Mouse (Mus musculus) kidney, adult 2 months (tissue): ENCODE results near the gene Rhbdf1. TPM values are rescaled to one million over a fixed set of nuclear protein-coding genes. Genes with fewer than 3 reads are reported as not detected.
A peak's percentile ranks its signal among the peaks of the same experiment; 100 is the strongest.

ENCODE experiments used
- DNase-seq: peaks from one replicate; pipeline ENCODE4 v3.0.0; 2021
- H3K27ac ChIP-seq: fragments of 200-500 bp; 2 replicates; pipeline ENCODE4 v1.5.1; 2012; ENCODE audit warnings: low read depth, low read length, control low read depth, inconsistent platforms; ENCODE audit not compliant: insufficient read depth
- H3K27me3 ChIP-seq: fragments of 200-500 bp; replicated peaks from 2 replicates; pipeline ENCODE4 v1.6.1; 2012; ENCODE audit warnings: mild to moderate bottlenecking, moderate library complexity, low read length, inconsistent platforms; ENCODE audit not compliant: control insufficient read depth, insufficient read depth
- H3K36me3 ChIP-seq: fragments of 200-500 bp; 2 replicates; pipeline ENCODE4 v1.6.1; 2012; ENCODE audit warnings: mild to moderate bottlenecking, moderate library complexity, low read length, inconsistent platforms; ENCODE audit not compliant: control insufficient read depth, insufficient read depth
- H3K4me1 ChIP-seq: fragments of 200-500 bp; 2 replicates; pipeline ENCODE4 v1.6.1; 2011; ENCODE audit warnings: low read length; ENCODE audit not compliant: control insufficient read depth, insufficient read depth
- H3K4me3 ChIP-seq: fragments of 200-500 bp; 2 replicates; pipeline ENCODE4 v1.5.1; 2011; ENCODE audit warnings: mild to moderate bottlenecking, low read depth, low read length, control low read depth; ENCODE audit not compliant: insufficient read depth
- CTCF ChIP-seq: fragments of 200-500 bp; conservative IDR thresholded peaks from 2 replicates; pipeline ENCODE4 v1.5.1; 2011; ENCODE audit warnings: low read depth, mild to moderate bottlenecking, control low read depth, low read length, moderate library complexity, mixed read lengths; ENCODE audit not compliant: insufficient read depth, insufficient read length
- POLR2A ChIP-seq: fragments of 200-500 bp; IDR thresholded peaks from one replicate; pipeline ENCODE4 v1.6.1; 2011; ENCODE audit warnings: low read depth, low read length, control low read depth
- WGBS: fragments of 180-500 bp; shearing (Covaris S2); methylation state at CpG from one replicate; pipeline ENCODE4 v1.1.7; 2018; 5-methylcytosine and 5-hydroxymethylcytosine counted together
- polyA plus RNA-seq: library from polyadenylated mRNA; depleted of rRNA; stranded (reverse); fragments of >200 nt; gene quantifications from 2 replicates; pipeline ENCODE4 v1.2.3, GENCODE M21; 2012

Gene Rhbdf1
- polyA plus RNA-seq, 1 experiment, result 81.7 TPM

DNA sequence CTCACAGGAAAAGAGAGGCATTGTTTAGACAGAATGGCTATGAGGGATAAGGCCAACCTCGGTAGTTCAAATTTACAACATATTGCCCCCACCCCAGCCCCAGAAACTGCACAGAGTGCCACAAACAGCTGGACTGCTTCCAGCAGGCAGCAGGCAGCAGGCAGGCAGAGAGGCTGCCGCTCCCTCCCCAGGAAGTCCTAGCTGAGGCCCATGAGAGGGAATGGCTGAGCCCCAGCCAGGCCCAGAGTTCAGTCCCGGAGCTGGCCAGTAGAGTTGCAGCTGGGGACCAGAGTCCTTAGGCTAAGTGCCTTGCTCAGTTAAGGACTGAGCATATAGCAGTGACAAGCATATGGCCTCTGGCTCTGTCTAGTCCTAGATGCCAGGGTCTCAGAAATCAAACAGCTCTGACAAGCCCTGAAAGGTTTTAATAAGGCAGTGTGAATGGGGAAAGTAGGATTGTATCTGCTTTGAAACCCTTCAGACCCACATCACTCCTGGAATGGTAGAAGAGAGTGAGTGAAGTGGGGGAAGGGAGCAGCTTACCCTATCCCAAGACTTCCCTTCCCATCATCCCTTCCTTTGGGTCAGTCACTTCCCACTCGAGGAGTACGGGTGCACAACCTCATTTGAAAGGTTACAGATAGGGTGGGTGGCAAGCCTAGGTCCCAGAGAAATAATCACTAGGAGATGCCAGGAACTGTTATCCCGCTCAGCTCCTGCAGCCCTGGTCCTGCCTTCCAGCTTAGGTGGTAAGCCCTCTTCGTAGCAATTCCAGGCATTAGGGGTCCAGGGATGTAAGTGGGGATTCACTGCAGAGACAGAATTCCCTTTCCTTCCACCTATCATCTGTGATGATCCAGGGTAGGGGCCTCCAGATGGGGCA is 3.4 kb upstream of the Rhbdf1 start:
- H3K27ac ChIP-seq, result peak overlapping the region; percentile 63
- H3K4me3 ChIP-seq, result no peak overlapping the region
- 44% methylated on average over 7 of the region's 7 CpGs for WGBS
- peak; percentile 48 for DNase-seq
- no peaks in the 10 kb centered on the region for H3K27me3 ChIP-seq
- H3K4me1 ChIP-seq, result peaks cover 37% of the 10 kb centered on the region
- H3K36me3 ChIP-seq, result no peaks in the 10 kb centered on the region
- TF ChIP-seq POLR2A (no peak), CTCF (no peak)

DNA sequence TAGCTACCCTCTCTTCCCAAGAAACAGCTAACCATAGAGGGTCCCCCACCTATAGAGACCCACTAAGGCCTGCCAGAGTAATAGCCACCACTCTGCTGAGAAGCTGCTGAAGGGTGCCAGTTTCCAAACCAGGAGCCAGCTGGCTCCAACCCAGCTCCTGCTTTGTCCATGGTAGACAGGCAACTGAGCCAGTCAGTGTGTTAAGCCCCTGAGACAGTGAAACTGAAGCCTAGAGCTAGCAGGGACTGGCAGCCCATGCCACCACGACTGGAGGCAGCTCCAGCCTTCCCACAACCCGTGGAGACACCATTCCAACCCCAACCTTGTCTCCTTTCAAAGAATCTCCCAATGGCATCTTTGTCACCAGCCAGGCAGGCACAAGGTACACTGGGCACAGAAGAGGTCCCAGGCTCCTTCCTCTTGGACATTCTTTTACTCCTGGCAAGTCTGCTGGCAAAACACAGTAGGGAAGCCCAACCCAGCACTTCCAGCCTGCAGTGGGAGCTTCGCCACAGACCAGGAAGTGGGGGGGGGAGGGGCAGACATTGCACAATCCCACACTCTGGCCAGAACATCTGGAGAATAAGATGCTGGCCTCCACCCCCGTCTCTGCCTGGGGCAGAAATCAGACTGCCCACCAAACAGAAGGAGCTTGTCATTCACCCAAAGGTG is 2.5 kb upstream of the Rhbdf1 start:
- Histone ChIP-seq H3K27ac (peak overlapping the region; percentile 63), H3K36me3 (no peaks in the 10 kb centered on the region), H3K4me3 (no peak overlapping the region), H3K4me1 (peaks cover 37% of the 10 kb centered on the region), H3K27me3 (no peaks in the 10 kb centered on the region)
- peak; percentile 92 for DNase-seq
- no peak for TF ChIP-seq POLR2A
- no peak for TF ChIP-seq CTCF
- WGBS, result 10% methylated on average over 4 of the region's 4 CpGs

DNA sequence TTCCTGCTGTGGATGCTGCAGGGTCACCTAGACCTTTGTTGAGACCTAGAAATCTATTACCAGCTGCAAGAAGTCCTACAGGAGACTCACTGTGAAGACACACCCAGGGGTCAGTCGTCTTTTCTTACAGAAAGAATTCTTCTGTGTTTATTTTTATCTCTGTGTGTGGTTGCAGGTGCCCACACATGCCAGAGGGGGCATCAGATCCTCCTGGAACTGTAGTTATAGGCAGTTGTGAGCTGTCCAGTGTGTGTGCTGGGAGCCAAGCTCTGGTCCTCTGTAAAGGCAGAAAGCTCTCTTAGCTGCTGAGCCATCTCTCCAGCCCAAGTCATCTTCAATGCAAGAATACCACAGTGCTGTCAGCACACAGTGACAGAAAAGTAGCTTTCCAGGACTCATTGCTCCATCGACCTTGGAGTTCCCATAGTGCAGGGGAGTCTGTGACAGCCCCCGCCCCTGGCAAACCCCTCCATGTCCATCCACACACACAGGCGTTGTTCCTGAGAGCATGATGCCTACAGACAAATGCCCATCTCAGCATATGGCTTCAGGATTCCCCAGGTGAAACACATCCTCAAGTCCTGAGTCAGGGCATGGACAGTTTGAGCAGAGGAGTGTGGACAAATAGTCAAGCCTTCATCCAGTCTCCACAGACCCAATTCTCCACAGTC is 1.3 kb upstream of the Rhbdf1 start:
- no peaks in the 10 kb centered on the region for H3K27me3 ChIP-seq
- no peak overlapping the region for H3K27ac ChIP-seq
- no peak for TF ChIP-seq POLR2A
- no peak for TF ChIP-seq CTCF
- no peak for DNase-seq
- peaks cover 37% of the 10 kb centered on the region for H3K4me1 ChIP-seq
- 77% methylated on average over 4 of the region's 4 CpGs for WGBS
- no peaks in the 10 kb centered on the region for H3K36me3 ChIP-seq
- H3K4me3 ChIP-seq, result no peak overlapping the region

DNA sequence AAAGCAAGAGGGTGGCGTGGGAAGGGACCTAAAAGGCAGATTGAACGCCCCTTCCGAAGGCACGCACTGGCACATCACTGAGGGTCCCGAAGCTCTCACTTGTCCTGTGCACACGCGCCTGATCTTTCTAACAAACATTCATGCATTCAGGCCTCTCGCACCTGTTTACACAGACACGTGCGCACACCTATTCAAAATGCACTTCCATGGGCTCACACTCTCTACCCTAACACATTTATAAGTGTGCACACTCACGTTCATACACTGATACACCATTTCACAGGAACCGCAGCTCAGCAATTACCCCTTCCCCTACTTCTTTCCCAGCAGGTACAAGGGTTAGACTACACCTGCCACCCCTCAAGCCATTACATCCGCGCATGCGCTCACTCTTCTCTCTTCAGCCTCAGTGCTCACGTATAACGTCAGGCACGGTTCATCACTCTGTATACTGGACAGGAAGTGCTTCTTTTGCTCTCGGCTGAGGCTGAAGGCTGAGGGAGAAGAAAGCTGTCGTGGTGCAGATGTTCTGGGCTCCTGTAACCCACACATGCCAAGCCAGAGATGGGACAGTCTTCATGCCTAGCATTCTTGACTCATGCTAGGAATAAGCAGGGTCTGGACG is 582 bp upstream of the Rhbdf1 start:
- Histone ChIP-seq H3K27me3 (no peaks in the 10 kb centered on the region), H3K4me1 (peaks cover 37% of the 10 kb centered on the region), H3K27ac (peak overlapping the region; percentile 59), H3K4me3 (peak overlapping the region; percentile 60), H3K36me3 (no peaks in the 10 kb centered on the region)
- DNase-seq, result peak; percentile 66
- TF ChIP-seq POLR2A, result no peak
- no peak for TF ChIP-seq CTCF
- WGBS, result 17% methylated on average over 21 of the region's 21 CpGs

DNA sequence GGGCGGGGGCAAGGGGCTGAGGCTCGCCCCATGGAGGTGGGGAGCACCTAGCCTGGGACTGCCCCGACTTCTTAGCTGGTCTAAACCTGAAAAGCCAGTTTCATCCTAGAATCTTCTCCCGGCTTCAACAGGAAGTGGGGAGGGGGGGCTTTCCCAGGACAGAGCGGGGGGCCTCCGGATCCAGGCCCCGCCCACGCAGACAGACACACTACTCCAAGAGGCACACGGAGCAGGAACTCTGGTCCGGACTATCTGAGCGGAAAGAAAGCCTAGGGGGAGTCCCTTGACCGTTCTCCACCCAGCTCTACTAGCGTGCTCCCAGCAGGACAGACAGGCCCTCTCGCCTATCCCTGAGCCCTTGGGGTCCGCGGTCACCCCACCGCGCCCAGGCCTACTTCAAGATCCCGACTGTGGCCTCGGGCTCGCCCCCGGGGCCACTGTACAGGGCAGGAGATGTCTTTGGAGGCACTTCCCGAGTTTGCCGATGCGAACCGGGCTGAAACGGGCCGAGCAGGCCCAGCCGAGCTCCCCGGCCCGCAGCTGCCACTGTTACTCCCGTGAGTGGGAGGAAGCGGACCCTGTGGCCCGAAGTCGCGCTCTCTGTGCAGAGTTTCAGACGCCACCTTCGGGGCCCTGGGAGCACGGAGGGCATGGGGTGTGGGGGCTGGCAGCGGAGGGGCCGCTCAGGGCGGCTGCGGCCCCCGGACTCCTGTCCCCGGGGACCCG is 712 bp downstream of the Rhbdf1 start:
- H3K27ac ChIP-seq, result peak overlapping the region; percentile 74
- 1% methylated on average over 46 of the region's 46 CpGs for WGBS
- peak; percentile 92 for DNase-seq

DNA sequence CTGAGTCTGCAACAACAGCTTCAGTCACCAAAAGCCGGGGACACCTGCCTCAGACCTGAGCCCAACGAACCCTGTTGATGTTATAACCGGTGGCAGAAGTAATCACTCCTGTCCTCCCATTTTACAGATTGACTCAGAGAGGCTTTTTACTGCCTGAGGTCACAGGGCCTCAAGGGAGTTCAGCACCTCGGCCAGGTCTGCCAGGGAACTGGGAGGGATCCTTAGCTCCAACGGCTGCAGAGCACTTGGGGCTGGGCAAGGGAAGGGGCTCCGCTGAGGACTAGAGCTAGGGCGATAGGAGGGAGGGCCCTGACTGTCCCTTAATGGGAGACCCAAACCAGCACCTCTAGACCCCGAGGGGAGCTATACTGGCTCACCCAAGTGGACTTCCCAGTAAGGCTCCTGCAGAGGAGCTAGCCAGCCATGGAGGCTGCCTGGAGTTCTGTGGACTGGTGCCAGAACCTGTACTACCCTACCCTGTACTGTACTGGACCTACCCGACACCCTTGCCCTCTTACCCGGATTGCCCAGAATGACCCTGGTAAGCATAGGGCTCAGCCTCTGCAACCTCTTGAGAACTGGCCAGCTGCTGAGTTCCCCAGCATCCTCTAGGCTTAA is 1.4 kb downstream of the Rhbdf1 start:
- whole genome bisulfite sequencing, result 36% methylated on average over 10 of the region's 10 CpGs
- DNase-seq, result peak; percentile 35
- Histone ChIP-seq H3K4me1 (peaks cover 28% of the 10 kb centered on the region), H3K27ac (no peak overlapping the region), H3K36me3 (no peaks in the 10 kb centered on the region), H3K4me3 (peak overlapping the region; percentile 60), H3K27me3 (no peaks in the 10 kb centered on the region)
- TF ChIP-seq POLR2A, result no peak
- TF ChIP-seq CTCF, result no peak

More for the DNA sequence above, 712 bp downstream of the Rhbdf1 start:
- Histone ChIP-seq H3K4me3 (peak overlapping the region; percentile 60), H3K36me3 (no peaks in the 10 kb centered on the region), H3K4me1 (peaks cover 33% of the 10 kb centered on the region), H3K27me3 (no peaks in the 10 kb centered on the region)
- TF ChIP-seq POLR2A (peak; percentile 26), CTCF (no peak)
